Mouse (Mus musculus): ENCODE data around the gene Gm20547. TPM values are rescaled to one million over a fixed set of nuclear protein-coding genes. Genes with fewer than 3 reads are reported as not detected.

Gm20547 gene
- 0.08 TPM for polyA plus RNA-seq (2014; fragmentation: Illumina TruSeq; extraction: RNeasy Lipid Tissue Mini Kit (QIAGEN cat#74804); ENCODE audit: low read depth, low replicate concordance)

DNA sequence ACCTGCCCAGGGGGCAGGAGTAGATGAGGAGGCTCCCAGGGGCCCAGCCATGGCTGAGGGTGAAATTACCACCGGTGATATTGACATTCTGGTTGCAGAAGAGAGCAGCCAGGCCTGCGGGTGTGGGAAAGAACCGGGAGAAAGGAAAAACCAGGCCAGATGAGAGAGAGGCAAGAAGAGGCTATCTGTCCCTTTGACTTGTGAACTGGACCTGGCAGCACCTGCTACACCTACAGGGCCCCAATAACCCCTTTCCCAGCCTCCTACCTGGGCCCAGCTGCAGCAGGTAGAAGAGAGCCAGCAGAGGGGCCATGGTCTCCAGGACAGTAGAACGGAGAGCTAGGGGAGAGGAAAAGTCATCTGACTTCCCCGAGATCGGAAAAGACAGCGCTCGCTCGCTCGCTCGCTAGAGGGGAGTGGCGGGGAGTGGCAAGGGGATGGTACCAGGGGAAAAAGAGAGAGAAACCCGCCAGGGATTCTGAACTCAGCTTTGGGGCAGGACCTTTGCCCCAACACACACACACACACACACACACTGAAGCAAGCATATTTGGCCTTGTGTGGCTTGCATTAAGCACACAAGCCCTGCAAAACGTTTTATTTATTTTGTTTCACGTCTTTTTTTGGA, at the start of gene Gm20547:
Gene Gm20547 (minus strand): TSS at position 360 of the 628 bp plus-strand sequence.

GRCm38 (mm10) chr17:34931061-34931734, 49.4 kb upstream of the Gm20547 start, which contains the start of gene Neu1:
Gene Neu1, plus strand, starts transcription at chr17:34931253.

DNA sequence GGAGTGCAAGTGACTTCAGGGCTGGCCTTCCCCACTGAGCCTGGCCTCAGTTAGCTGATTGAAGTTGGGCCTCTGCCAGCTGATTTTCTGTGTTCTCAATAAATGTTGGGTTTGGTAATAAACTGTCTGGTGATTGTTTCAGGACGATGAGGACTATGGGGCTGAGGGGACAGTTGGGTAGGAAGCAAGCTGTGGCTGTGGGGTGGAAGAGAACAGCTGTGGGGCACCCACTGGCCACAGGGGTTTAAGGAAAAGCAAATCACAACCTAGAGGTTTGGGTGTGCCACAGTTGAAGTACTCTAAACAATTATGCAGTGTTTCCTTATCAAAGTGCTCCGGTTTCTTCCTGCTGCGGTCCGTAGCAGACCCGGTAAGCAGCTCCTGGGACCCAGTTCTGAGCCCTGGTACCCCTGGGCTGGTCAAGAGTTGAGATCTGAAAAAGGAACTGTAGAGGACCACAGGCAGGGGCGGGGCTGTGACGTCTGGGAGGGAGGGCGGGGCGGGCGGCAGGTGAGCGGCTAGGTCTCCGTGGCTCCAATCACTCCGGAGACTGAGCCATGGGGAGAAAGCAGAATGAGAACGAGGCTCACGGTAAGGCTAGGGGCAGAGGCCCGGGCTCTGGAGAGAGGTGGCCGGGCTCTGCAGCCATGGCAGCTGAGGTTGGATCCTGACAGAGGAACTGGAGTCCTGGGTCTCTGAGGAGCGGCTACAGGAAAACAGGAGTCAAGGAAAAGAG, 32.3 kb upstream of the Gm20547 start, which contains the start of gene Slc44a4:
Gene Slc44a4 (plus strand): TSS at position 537 of the 736 bp plus-strand sequence.

DNA sequence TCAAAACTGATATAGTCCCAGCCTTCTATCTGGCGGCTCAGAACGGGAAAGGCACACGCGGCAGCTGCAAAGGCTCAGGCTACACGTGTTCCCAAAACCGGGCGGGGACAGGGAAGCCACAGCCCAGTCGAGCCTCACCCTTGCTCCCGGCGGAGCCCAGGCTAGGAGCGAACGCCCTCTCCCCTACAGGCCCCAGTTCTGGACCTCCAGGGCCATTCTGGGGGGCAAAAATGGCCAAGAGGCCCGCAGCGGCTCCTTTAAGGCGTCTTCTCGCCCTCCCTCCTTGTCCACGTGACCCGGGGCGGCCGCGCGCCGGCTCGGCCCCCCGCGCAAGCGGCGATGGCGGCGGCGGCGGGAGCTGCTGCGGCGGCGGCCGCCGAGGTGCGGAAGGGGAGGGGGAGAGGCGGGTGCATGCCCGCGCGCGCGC, 16.3 kb upstream of the Gm20547 start, which contains the start of the genes C2 and Ehmt2:
Gene C2 (minus strand): TSS at position 106 of the 427 bp plus-strand sequence.
Gene Ehmt2 (plus strand): TSS at position 310 of the 427 bp plus-strand sequence.

GRCm38 (mm10) chr17:34879336-34879879, 2.4 kb downstream of the Gm20547 start, which contains the start of gene Zbtb12:
Gene Zbtb12, plus strand, starts transcription at chr17:34879483.

GRCm38 (mm10) chr17:34862416-34863081, 19.3 kb downstream of the Gm20547 start, which contains the start of gene Cfb:
Gene Cfb, minus strand, starts transcription at chr17:34862518.

GRCm38 (mm10) chr17:34849722-34850516, 31.9 kb downstream of the Gm20547 start, which contains the start of the genes Skiv2l and Nelfe:
Gene Skiv2l, minus strand, starts transcription at chr17:34850210.
Gene Nelfe, plus strand, starts transcription at chr17:34850391.

GRCm38 (mm10) chr17:34836856-34837221, 45.0 kb downstream of the Gm20547 start, which contains the start of the genes Stk19 and Dxo:
Gene Stk19, minus strand, starts transcription at chr17:34836945.
Gene Dxo, plus strand, starts transcription at chr17:34837019.

Other genes with a start within 250 kb of the Gm20547 start
- 119 TPM for gene Fkbpl, start 237.3 kb downstream of the Gm20547 start, polyA plus RNA-seq (2014; fragmentation: Illumina TruSeq; extraction: RNeasy Lipid Tissue Mini Kit (QIAGEN cat#74804); ENCODE audit: low read depth, low replicate concordance)
- gene Atf6b, start 234.9 kb downstream of the Gm20547 start, polyA plus RNA-seq (2014; fragmentation: Illumina TruSeq; extraction: RNeasy Lipid Tissue Mini Kit (QIAGEN cat#74804); ENCODE audit: low read depth, low replicate concordance) = 1.6 TPM
- not detected for gene Tnxb, start 211.5 kb downstream of the Gm20547 start, polyA plus RNA-seq (2014; fragmentation: Illumina TruSeq; extraction: RNeasy Lipid Tissue Mini Kit (QIAGEN cat#74804); ENCODE audit: low read depth, low replicate concordance)
- 1.2 TPM for gene C4b, start 138.2 kb downstream of the Gm20547 start, polyA plus RNA-seq (2014; fragmentation: Illumina TruSeq; extraction: RNeasy Lipid Tissue Mini Kit (QIAGEN cat#74804); ENCODE audit: low read depth, low replicate concordance)
- not detected for gene Cyp21a1, start 77.5 kb downstream of the Gm20547 start, polyA plus RNA-seq (2014; fragmentation: Illumina TruSeq; extraction: RNeasy Lipid Tissue Mini Kit (QIAGEN cat#74804); ENCODE audit: low read depth, low replicate concordance)
- 8.2 TPM for gene Stk19, start 45.1 kb downstream of the Gm20547 start, polyA plus RNA-seq (2014; fragmentation: Illumina TruSeq; extraction: RNeasy Lipid Tissue Mini Kit (QIAGEN cat#74804); ENCODE audit: low read depth, low replicate concordance)
- gene Dxo, start 45.0 kb downstream of the Gm20547 start, polyA plus RNA-seq (2014; fragmentation: Illumina TruSeq; extraction: RNeasy Lipid Tissue Mini Kit (QIAGEN cat#74804); ENCODE audit: low read depth, low replicate concordance) = 5.8 TPM
- 7.9 TPM for gene Skiv2l, start 31.8 kb downstream of the Gm20547 start, polyA plus RNA-seq (2014; fragmentation: Illumina TruSeq; extraction: RNeasy Lipid Tissue Mini Kit (QIAGEN cat#74804); ENCODE audit: low read depth, low replicate concordance)
- gene Nelfe, start 31.7 kb downstream of the Gm20547 start, polyA plus RNA-seq (2014; fragmentation: Illumina TruSeq; extraction: RNeasy Lipid Tissue Mini Kit (QIAGEN cat#74804); ENCODE audit: low read depth, low replicate concordance) = 10.0 TPM
- gene Cfb, start 19.5 kb downstream of the Gm20547 start, polyA plus RNA-seq (2014; fragmentation: Illumina TruSeq; extraction: RNeasy Lipid Tissue Mini Kit (QIAGEN cat#74804); ENCODE audit: low read depth, low replicate concordance) = 0.43 TPM
- gene Zbtb12, start 2.6 kb downstream of the Gm20547 start, polyA plus RNA-seq (2014; fragmentation: Illumina TruSeq; extraction: RNeasy Lipid Tissue Mini Kit (QIAGEN cat#74804); ENCODE audit: low read depth, low replicate concordance) = 0.18 TPM
- 6.5 TPM for gene C2, start 16.2 kb upstream of the Gm20547 start, polyA plus RNA-seq (2014; fragmentation: Illumina TruSeq; extraction: RNeasy Lipid Tissue Mini Kit (QIAGEN cat#74804); ENCODE audit: low read depth, low replicate concordance)
- gene Ehmt2, start 16.4 kb upstream of the Gm20547 start, polyA plus RNA-seq (2014; fragmentation: Illumina TruSeq; extraction: RNeasy Lipid Tissue Mini Kit (QIAGEN cat#74804); ENCODE audit: low read depth, low replicate concordance) = 25.4 TPM
- not detected for gene Slc44a4, start 32.4 kb upstream of the Gm20547 start, polyA plus RNA-seq (2014; fragmentation: Illumina TruSeq; extraction: RNeasy Lipid Tissue Mini Kit (QIAGEN cat#74804); ENCODE audit: low read depth, low replicate concordance)
- 0.41 TPM for gene Neu1, start 49.2 kb upstream of the Gm20547 start, polyA plus RNA-seq (2014; fragmentation: Illumina TruSeq; extraction: RNeasy Lipid Tissue Mini Kit (QIAGEN cat#74804); ENCODE audit: low read depth, low replicate concordance)
- 0.56 TPM for gene Hspa1b, start 77.2 kb upstream of the Gm20547 start, polyA plus RNA-seq (2014; fragmentation: Illumina TruSeq; extraction: RNeasy Lipid Tissue Mini Kit (QIAGEN cat#74804); ENCODE audit: low read depth, low replicate concordance)
- not detected for gene Gm20481, start 87.9 kb upstream of the Gm20547 start, polyA plus RNA-seq (2014; fragmentation: Illumina TruSeq; extraction: RNeasy Lipid Tissue Mini Kit (QIAGEN cat#74804); ENCODE audit: low read depth, low replicate concordance)
- gene Hspa1a, start 90.1 kb upstream of the Gm20547 start, polyA plus RNA-seq (2014; fragmentation: Illumina TruSeq; extraction: RNeasy Lipid Tissue Mini Kit (QIAGEN cat#74804); ENCODE audit: low read depth, low replicate concordance) = 0.57 TPM
- 215 TPM for gene Hspa1l, start 90.7 kb upstream of the Gm20547 start, polyA plus RNA-seq (2014; fragmentation: Illumina TruSeq; extraction: RNeasy Lipid Tissue Mini Kit (QIAGEN cat#74804); ENCODE audit: low read depth, low replicate concordance)
- gene Lsm2, start 99.8 kb upstream of the Gm20547 start, polyA plus RNA-seq (2014; fragmentation: Illumina TruSeq; extraction: RNeasy Lipid Tissue Mini Kit (QIAGEN cat#74804); ENCODE audit: low read depth, low replicate concordance) = 115 TPM
- gene Vars, start 118.9 kb upstream of the Gm20547 start, polyA plus RNA-seq (2014; fragmentation: Illumina TruSeq; extraction: RNeasy Lipid Tissue Mini Kit (QIAGEN cat#74804); ENCODE audit: low read depth, low replicate concordance) = 53.6 TPM
- gene Vwa7, start 134.5 kb upstream of the Gm20547 start, polyA plus RNA-seq (2014; fragmentation: Illumina TruSeq; extraction: RNeasy Lipid Tissue Mini Kit (QIAGEN cat#74804); ENCODE audit: low read depth, low replicate concordance) = 0.15 TPM
- not detected for gene Sapcd1, start 146.0 kb upstream of the Gm20547 start, polyA plus RNA-seq (2014; fragmentation: Illumina TruSeq; extraction: RNeasy Lipid Tissue Mini Kit (QIAGEN cat#74804); ENCODE audit: low read depth, low replicate concordance)
- 8.7 TPM for gene Msh5, start 164.7 kb upstream of the Gm20547 start, polyA plus RNA-seq (2014; fragmentation: Illumina TruSeq; extraction: RNeasy Lipid Tissue Mini Kit (QIAGEN cat#74804); ENCODE audit: low read depth, low replicate concordance)
- gene Clic1, start 167.9 kb upstream of the Gm20547 start, polyA plus RNA-seq (2014; fragmentation: Illumina TruSeq; extraction: RNeasy Lipid Tissue Mini Kit (QIAGEN cat#74804); ENCODE audit: low read depth, low replicate concordance) = 10.5 TPM
- 0.56 TPM for gene Ddah2, start 177.0 kb upstream of the Gm20547 start, polyA plus RNA-seq (2014; fragmentation: Illumina TruSeq; extraction: RNeasy Lipid Tissue Mini Kit (QIAGEN cat#74804); ENCODE audit: low read depth, low replicate concordance)
- 19.3 TPM for gene Ly6g6c, start 183.3 kb upstream of the Gm20547 start, polyA plus RNA-seq (2014; fragmentation: Illumina TruSeq; extraction: RNeasy Lipid Tissue Mini Kit (QIAGEN cat#74804); ENCODE audit: low read depth, low replicate concordance)
- gene Mpig6b, start 184.1 kb upstream of the Gm20547 start, polyA plus RNA-seq (2014; fragmentation: Illumina TruSeq; extraction: RNeasy Lipid Tissue Mini Kit (QIAGEN cat#74804); ENCODE audit: low read depth, low replicate concordance) = 1.5 TPM
- not detected for gene Ly6g6e, start 194.9 kb upstream of the Gm20547 start, polyA plus RNA-seq (2014; fragmentation: Illumina TruSeq; extraction: RNeasy Lipid Tissue Mini Kit (QIAGEN cat#74804); ENCODE audit: low read depth, low replicate concordance)
- gene Ly6g6d, start 196.0 kb upstream of the Gm20547 start, polyA plus RNA-seq (2014; fragmentation: Illumina TruSeq; extraction: RNeasy Lipid Tissue Mini Kit (QIAGEN cat#74804); ENCODE audit: low read depth, low replicate concordance) = not detected
- not detected for gene Ly6g6f, start 203.6 kb upstream of the Gm20547 start, polyA plus RNA-seq (2014; fragmentation: Illumina TruSeq; extraction: RNeasy Lipid Tissue Mini Kit (QIAGEN cat#74804); ENCODE audit: low read depth, low replicate concordance)
- gene Abhd16a, start 207.2 kb upstream of the Gm20547 start, polyA plus RNA-seq (2014; fragmentation: Illumina TruSeq; extraction: RNeasy Lipid Tissue Mini Kit (QIAGEN cat#74804); ENCODE audit: low read depth, low replicate concordance) = 8.2 TPM
- gene Ly6g5c, start 226.2 kb upstream of the Gm20547 start, polyA plus RNA-seq (2014; fragmentation: Illumina TruSeq; extraction: RNeasy Lipid Tissue Mini Kit (QIAGEN cat#74804); ENCODE audit: low read depth, low replicate concordance) = not detected
- gene Ly6g5b, start 233.4 kb upstream of the Gm20547 start, polyA plus RNA-seq (2014; fragmentation: Illumina TruSeq; extraction: RNeasy Lipid Tissue Mini Kit (QIAGEN cat#74804); ENCODE audit: low read depth, low replicate concordance) = not detected
- 8.7 TPM for gene Gpank1, start 239.4 kb upstream of the Gm20547 start, polyA plus RNA-seq (2014; fragmentation: Illumina TruSeq; extraction: RNeasy Lipid Tissue Mini Kit (QIAGEN cat#74804); ENCODE audit: low read depth, low replicate concordance)
- gene Csnk2b, start 240.0 kb upstream of the Gm20547 start, polyA plus RNA-seq (2014; fragmentation: Illumina TruSeq; extraction: RNeasy Lipid Tissue Mini Kit (QIAGEN cat#74804); ENCODE audit: low read depth, low replicate concordance) = 948 TPM
- gene D17H6S53E, start 244.3 kb upstream of the Gm20547 start, polyA plus RNA-seq (2014; fragmentation: Illumina TruSeq; extraction: RNeasy Lipid Tissue Mini Kit (QIAGEN cat#74804); ENCODE audit: low read depth, low replicate concordance) = 0.28 TPM